Mouse (Mus musculus): ENCODE measurements around the gene Plppr3. TPM values are rescaled to one million over a fixed set of nuclear protein-coding genes. Genes with fewer than 3 reads are reported as not detected.
A peak's percentile ranks its signal among the peaks of the same experiment; 100 is the strongest.

The Plppr3 gene
- polyA plus RNA-seq, 2 experiments = 3.0 to 7.0 TPM

DNA sequence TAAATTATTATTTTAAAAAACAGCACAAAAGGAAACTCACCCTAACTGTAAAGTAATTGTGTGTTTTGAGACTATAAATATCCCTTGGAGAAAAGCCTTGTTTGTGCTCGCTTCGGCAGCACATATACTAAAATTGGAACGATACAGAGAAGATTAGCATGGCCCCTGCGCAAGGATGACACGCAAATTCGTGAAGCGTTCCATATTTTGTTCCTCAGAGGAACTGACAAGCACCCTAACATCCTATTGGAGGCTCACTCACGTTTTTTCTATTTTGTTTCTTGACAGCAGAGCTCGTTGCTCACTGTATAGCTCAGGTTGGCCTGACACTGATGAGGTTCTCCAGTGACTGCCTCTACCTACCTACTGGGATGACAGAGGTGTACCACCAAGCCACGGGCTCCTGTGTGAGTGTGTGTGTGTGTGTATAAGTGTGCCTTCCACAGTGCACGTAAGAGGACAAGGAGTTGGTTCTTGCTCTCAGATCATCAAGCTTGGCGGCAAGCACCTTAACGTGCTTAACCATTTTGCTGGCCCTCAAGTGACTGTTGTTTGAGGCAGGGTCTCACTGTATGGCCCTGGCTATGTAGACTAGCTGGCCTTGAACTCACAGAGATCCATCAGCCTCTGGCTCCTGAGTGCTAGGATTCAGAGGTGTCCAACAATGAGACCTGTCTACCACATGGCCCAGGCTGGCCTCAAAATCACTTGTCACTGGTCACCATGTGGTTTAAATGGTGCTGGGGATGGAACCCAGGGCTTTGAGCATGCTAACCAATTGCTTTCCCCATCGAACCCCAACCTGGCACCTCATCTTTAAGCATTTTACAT is 34.9 kb upstream of the Plppr3 start:
- peak in 1 of 3 experiments; percentile 30 for DNase-seq (ENCODE audit: low read depth in 3 of 3, low spot score in 3 of 3)
- H3K4me3 ChIP-seq (ENCODE audit: insufficient read depth in 1 of 2, low read depth in 2 of 2, low read length in 2 of 2) = peak overlapping the region in 1 of 2 experiments; percentile 92; a peak in 2 of 4 replicates
- H3K27me3 ChIP-seq (ENCODE audit: control insufficient read depth, insufficient read depth, low read length) = no peaks in the 10 kb centered on the region
- peak; percentile 72 for ATAC-seq (ENCODE audit: insufficient read depth)
- H3K4me2 ChIP-seq (ENCODE audit: low read depth) = peak overlapping the region; percentile 37
- H3K27ac ChIP-seq = peak overlapping the region; percentile 74
- 21% methylated on average over 14 of the region's 14 CpGs for WGBS (ENCODE audit: insufficient replicate concordance)
- no peaks in the 10 kb centered on the region for H3K9me3 ChIP-seq (ENCODE audit: control insufficient read depth, low read length)
- peaks cover 3% of the 10 kb centered on the region; the same call in 1 of the 2 replicates for H3K36me3 ChIP-seq (replicated peaks; ENCODE audit: control insufficient read depth, insufficient read depth, low read depth)
- peak; percentile 47; the same call in 1 of the 2 replicates for TF ChIP-seq EP300 (IDR thresholded peaks at IDR 0.05; ENCODE audit: low read depth)
- no peak for TF ChIP-seq CTCF (IDR thresholded peaks at IDR 0.05; ENCODE audit: low read depth)
- H3K9ac ChIP-seq (replicated peaks) = peak overlapping the region; percentile 45; the same call in 1 of the 2 replicates
- H3K4me1 ChIP-seq (replicated peaks; ENCODE audit: control insufficient read depth in 2 of 2, insufficient read depth in 2 of 2, low read length in 1 of 2) = peaks cover 12 to 16% of the 10 kb centered on the region in 2 experiments

DNA sequence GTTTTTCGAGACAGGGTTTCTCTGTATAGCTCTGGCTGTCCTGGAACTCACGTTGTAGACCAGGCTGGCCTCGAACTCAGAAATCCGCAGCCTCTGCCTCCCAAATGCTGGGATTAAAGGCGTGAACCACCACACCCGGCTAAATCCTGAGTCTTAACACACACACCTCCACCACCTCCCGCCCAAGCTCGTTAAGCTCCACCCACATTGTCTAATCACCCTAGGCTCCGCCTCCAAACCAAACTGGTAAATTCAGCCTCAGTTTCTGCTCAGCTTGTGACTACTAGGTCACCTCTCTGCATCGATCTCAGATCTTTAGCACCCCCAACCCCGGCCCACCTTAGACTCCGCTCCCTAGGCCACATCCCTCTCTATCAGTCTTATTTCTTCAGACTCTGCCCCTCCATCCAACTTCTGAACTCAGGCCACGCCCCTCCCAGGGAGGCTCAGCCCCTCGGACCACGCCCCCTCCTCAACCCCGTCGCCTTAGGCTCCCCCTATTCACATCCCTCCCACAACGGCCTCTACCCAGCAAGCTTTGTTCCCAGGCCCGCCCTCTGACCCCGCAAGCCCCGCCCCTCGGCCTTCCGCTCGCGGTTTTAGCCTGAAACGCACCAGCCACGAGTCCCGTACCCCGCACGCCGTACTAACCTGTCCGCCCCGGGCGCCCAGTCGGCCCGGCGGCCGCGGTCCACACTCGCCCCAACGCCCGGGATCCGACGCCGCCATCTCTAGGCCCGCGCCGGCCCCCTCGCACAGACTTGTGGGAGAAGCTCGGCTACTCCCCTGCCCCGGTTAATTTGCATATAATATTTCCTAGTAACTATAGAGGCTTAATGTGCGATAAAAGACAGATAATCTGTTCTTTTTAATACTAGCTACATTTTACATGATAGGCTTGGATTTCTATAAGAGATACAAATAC is 34.0 kb upstream of the Plppr3 start, which contains the start of gene Med16:
Med16 (minus strand) TSS at position 757 of the 925 bp plus-strand sequence.
- H3K4me1 ChIP-seq (replicated peaks; ENCODE audit: control insufficient read depth in 2 of 2, insufficient read depth in 2 of 2, low read length in 1 of 2) = peaks cover 3 to 10% of the 10 kb centered on the region in 2 experiments; a peak in 3 of 4 replicates
- peak; percentile 92 for ATAC-seq (ENCODE audit: insufficient read depth)
- no peak for TF ChIP-seq CTCF (IDR thresholded peaks at IDR 0.05; ENCODE audit: low read depth)
- no peak for TF ChIP-seq EP300 (IDR thresholded peaks at IDR 0.05; ENCODE audit: low read depth)
- peak within 1 kb of the TSS; percentile 75 for H3K4me2 ChIP-seq (ENCODE audit: low read depth)
- no peaks in the 10 kb centered on the region for H3K9me3 ChIP-seq (ENCODE audit: control insufficient read depth, low read length)
- peak within 1 kb of the TSS; percentile 81 to 92 for H3K4me3 ChIP-seq (ENCODE audit: insufficient read depth in 1 of 2, low read depth in 2 of 2, low read length in 2 of 2)
- 1% methylated on average over 52 of the region's 52 CpGs for WGBS (ENCODE audit: insufficient replicate concordance)
- H3K9ac ChIP-seq (replicated peaks) = peak within 1 kb of the TSS; percentile 97
- H3K27me3 ChIP-seq (ENCODE audit: control insufficient read depth, insufficient read depth, low read length) = no peaks in the 10 kb centered on the region
- peak; percentile 86 to 89 (median 89) for DNase-seq (ENCODE audit: low read depth in 3 of 3, low spot score in 3 of 3)
- peaks cover 3% of the 10 kb centered on the region; the same call in 1 of the 2 replicates for H3K36me3 ChIP-seq (replicated peaks; ENCODE audit: control insufficient read depth, insufficient read depth, low read depth)
- peak within 1 kb of the TSS; percentile 89 for H3K27ac ChIP-seq

DNA sequence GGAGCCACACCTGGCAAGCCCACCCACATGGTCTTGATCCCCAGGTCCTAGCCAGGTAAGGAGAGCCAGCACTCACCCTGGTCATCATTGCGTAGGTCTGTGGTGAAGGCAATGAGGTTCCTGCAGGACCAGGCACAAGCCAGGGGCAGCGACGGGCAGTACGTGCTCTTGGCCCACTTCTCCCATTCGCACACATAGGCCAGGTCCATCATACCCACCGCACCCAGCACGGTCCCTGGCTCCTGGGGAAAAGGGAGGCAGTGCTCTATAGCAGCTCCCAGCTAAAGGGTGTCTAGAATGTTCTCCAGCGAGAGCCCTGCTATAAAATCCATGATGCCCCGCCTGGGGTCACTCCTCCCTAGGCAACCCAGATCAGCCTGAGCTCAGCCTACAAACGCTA is 33.0 kb upstream of the Plppr3 start:
- Histone ChIP-seq H3K4me1 (replicated peaks; ENCODE audit: control insufficient read depth in 2 of 2, insufficient read depth in 2 of 2, low read length in 1 of 2) (peaks cover 3 to 10% of the 10 kb centered on the region in 2 experiments; a peak in 3 of 4 replicates), H3K4me2 (ENCODE audit: low read depth) (peak overlapping the region; percentile 75; the same call in 1 of the 2 replicates), H3K4me3 (ENCODE audit: insufficient read depth in 1 of 2, low read depth in 2 of 2, low read length in 2 of 2) (no peak overlapping the region)

DNA sequence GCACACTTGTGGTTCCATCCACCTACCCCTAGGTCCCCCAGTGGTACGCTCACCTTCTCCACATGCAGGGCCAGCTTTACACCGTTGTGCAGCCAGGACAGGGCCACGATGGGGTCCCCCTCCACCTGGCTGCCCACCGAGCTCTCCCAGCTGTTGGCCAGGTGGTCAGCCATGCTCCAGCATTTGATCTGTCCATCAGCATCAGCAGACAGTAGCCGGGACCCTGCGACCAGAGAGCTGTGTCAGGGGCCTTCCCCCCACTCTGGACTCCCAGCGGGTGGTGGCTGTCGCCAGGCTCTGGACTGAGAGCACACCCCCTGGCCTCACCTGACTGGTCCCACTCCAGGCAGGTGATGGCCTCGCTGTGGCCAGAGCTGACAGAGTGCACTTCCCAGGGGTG is 32.3 kb upstream of the Plppr3 start:
- H3K9ac ChIP-seq (replicated peaks) = no peak overlapping the region
- ATAC-seq (ENCODE audit: insufficient read depth) (no peak), DNase-seq (ENCODE audit: low read depth in 3 of 3, low spot score in 3 of 3) (no peak)
- H3K27ac ChIP-seq = no peak overlapping the region
- no peaks in the 10 kb centered on the region for H3K9me3 ChIP-seq (ENCODE audit: control insufficient read depth, low read length)
- H3K4me1 ChIP-seq (replicated peaks; ENCODE audit: control insufficient read depth in 2 of 2, insufficient read depth in 2 of 2, low read length in 1 of 2) = peaks cover 3 to 10% of the 10 kb centered on the region in 2 experiments; a peak in 3 of 4 replicates
- H3K27me3 ChIP-seq (ENCODE audit: control insufficient read depth, insufficient read depth, low read length) = no peaks in the 10 kb centered on the region
- no peak overlapping the region for H3K4me3 ChIP-seq (ENCODE audit: insufficient read depth in 1 of 2, low read depth in 2 of 2, low read length in 2 of 2)
- 85% methylated on average over 9 of the region's 9 CpGs for WGBS (ENCODE audit: insufficient replicate concordance)
- H3K36me3 ChIP-seq (replicated peaks; ENCODE audit: control insufficient read depth, insufficient read depth, low read depth) = peaks cover 3% of the 10 kb centered on the region; the same call in 1 of the 2 replicates
- TF ChIP-seq EP300 (IDR thresholded peaks at IDR 0.05; ENCODE audit: low read depth) = no peak
- no peak for TF ChIP-seq CTCF (IDR thresholded peaks at IDR 0.05; ENCODE audit: low read depth)
- no peak overlapping the region for H3K4me2 ChIP-seq (ENCODE audit: low read depth)

More for the DNA sequence above, 33.0 kb upstream of the Plppr3 start:
- TF ChIP-seq EP300 (IDR thresholded peaks at IDR 0.05; ENCODE audit: low read depth) (no peak), CTCF (IDR thresholded peaks at IDR 0.05; ENCODE audit: low read depth) (no peak)
- DNase-seq (ENCODE audit: low read depth in 3 of 3, low spot score in 3 of 3) = no peak
- Histone ChIP-seq H3K27me3 (ENCODE audit: control insufficient read depth, insufficient read depth, low read length) (no peaks in the 10 kb centered on the region), H3K9ac (replicated peaks) (no peak overlapping the region), H3K27ac (no peak overlapping the region), H3K9me3 (ENCODE audit: control insufficient read depth, low read length) (no peaks in the 10 kb centered on the region), H3K36me3 (replicated peaks; ENCODE audit: control insufficient read depth, insufficient read depth, low read depth) (peaks cover 3% of the 10 kb centered on the region; the same call in 1 of the 2 replicates)
- ATAC-seq (ENCODE audit: insufficient read depth) = no peak
- 91% methylated on average over 10 of the region's 10 CpGs for WGBS (ENCODE audit: insufficient replicate concordance)
